Mouse (Mus musculus): Measurements from ENCODE around the gene Copb1. TPM values are rescaled to one million over a fixed set of nuclear protein-coding genes. Genes with fewer than 3 reads are reported as not detected.

The Copb1 gene
- polyA plus RNA-seq, 1 experiment from 2014 or later = 116 TPM

DNA sequence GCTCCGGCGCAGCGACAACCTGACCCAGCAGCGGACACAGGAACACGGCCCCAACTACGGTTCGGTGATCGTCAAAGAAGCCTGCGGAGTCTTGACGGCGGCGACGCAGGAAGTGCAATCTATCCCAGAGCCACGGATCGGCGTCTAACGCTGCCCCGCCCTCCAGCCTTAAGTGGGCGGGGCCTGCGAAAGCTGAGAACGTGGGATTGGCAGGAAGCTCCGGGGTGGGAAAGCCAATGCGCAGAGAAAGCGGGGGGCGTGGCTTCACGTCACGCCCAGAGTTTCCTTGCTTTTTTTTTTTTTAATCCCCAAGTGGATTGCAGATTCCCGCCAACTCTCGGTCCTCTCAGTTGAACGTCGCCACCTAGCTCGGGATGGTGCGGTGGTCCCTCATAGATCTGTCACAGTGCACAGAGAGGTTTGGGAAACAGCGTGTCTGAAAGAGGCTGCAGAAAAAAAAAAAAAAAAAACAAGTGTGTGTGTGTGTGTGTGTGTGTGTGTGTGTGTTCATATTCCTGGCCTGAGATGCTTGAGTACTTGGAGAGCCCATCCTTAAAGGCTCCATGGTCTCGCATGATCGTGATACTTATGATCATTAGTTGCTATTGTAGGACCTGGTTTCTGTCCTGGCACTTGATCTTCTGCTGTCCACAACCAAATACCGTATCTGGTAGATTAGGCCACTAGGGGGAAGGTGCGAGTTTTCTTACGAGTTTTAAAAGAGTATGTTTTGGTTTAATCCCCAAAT lies 21.7 kb upstream of the Copb1 start, which contains the start of gene Psma1:
Psma1 (minus strand) TSS at position 114 of the 748 bp plus-strand sequence.
- peak; percentile 72 for TF ChIP-seq CTCF (IDR thresholded peaks at IDR 0.05; ENCODE audit: low read depth)
- 0 out of 2 replicates have a peak, but pooled peaks cover 9% of the 10 kb centered on the region for H3K36me3 ChIP-seq (ENCODE audit: insufficient read depth, low read length)
- under 1% methylated on average over 39 of the region's 39 CpGs for WGBS
- ATAC-seq (replicated peaks; ENCODE audit: low FRiP score, low read depth) = peak; percentile 91
- peak; percentile 99 for DNase-seq (ENCODE audit: low spot score)
- peak within 1 kb of the TSS; percentile 64; the same call in 1 of the 2 replicates for H3K27ac ChIP-seq
- 0 out of 2 replicates have a peak, but pooled peaks cover 3% of the 10 kb centered on the region for H3K4me1 ChIP-seq (replicated peaks; ENCODE audit: insufficient read depth, low read length)
- H3K9ac ChIP-seq (ENCODE audit: low read depth, low read length) = peak within 1 kb of the TSS; percentile 72
- H3K4me2 ChIP-seq (ENCODE audit: low read length) = peak within 1 kb of the TSS; percentile 74
- H3K4me3 ChIP-seq (replicated peaks; ENCODE audit: low read depth, low read length) = peak within 1 kb of the TSS; percentile 90
- no peaks in the 10 kb centered on the region for H3K9me3 ChIP-seq (replicated peaks; ENCODE audit: low read length)
- no peaks in the 10 kb centered on the region for H3K27me3 ChIP-seq (ENCODE audit: insufficient read depth, low read length)

- WGBS = 2% methylated on average over 24 of the region's 24 CpGs
- Histone ChIP-seq H3K4me2 (ENCODE audit: low read length) (peak overlapping the region; percentile 74), H3K9me3 (replicated peaks; ENCODE audit: low read length) (no peaks in the 10 kb centered on the region), H3K27ac (peak overlapping the region; percentile 64; the same call in 1 of the 2 replicates), H3K9ac (ENCODE audit: low read depth, low read length) (peak overlapping the region; percentile 72), H3K4me3 (replicated peaks; ENCODE audit: low read depth, low read length) (peak overlapping the region; percentile 90), H3K36me3 (ENCODE audit: insufficient read depth, low read length) (0 out of 2 replicates have a peak, but pooled peaks cover 10% of the 10 kb centered on the region), H3K27me3 (ENCODE audit: insufficient read depth, low read length) (no peaks in the 10 kb centered on the region), H3K4me1 (replicated peaks; ENCODE audit: insufficient read depth, low read length) (0 out of 2 replicates have a peak, but pooled peaks cover 3% of the 10 kb centered on the region)
- ATAC-seq (replicated peaks; ENCODE audit: low FRiP score, low read depth) (no peak; the same call in 1 of the 2 replicates), DNase-seq (ENCODE audit: low spot score) (no peak)
- no peak for TF ChIP-seq CTCF (IDR thresholded peaks at IDR 0.05; ENCODE audit: low read depth)
These were observed 21.0 kb upstream of the Copb1 start for GRCm38 (mm10) chr7:114275372-114276004.

GRCm38 (mm10) chr7:114268446-114268845 lies 13.9 kb upstream of the Copb1 start:
- H3K9ac ChIP-seq (ENCODE audit: low read depth, low read length) = no peak overlapping the region
- no peaks in the 10 kb centered on the region for H3K9me3 ChIP-seq (replicated peaks; ENCODE audit: low read length)
- no peak overlapping the region for H3K4me3 ChIP-seq (replicated peaks; ENCODE audit: low read depth, low read length)
- 92% methylated on average over 5 of the region's 5 CpGs for WGBS
- H3K4me2 ChIP-seq (ENCODE audit: low read length) = no peak overlapping the region
- no peak overlapping the region for H3K27ac ChIP-seq
- DNase-seq (ENCODE audit: low spot score) (no peak), ATAC-seq (replicated peaks; ENCODE audit: low FRiP score, low read depth) (no peak)
- H3K4me1 ChIP-seq (replicated peaks; ENCODE audit: insufficient read depth, low read length) = no peaks in the 10 kb centered on the region
- no peaks in the 10 kb centered on the region for H3K27me3 ChIP-seq (ENCODE audit: insufficient read depth, low read length)
- TF ChIP-seq CTCF (IDR thresholded peaks at IDR 0.05; ENCODE audit: low read depth) = no peak
- H3K36me3 ChIP-seq (ENCODE audit: insufficient read depth, low read length) = peaks cover 29% of the 10 kb centered on the region

GRCm38 (mm10) chr7:114251684-114252083 lies 2.8 kb downstream of the Copb1 start:
- no peak for DNase-seq (ENCODE audit: low spot score)
- Histone ChIP-seq H3K27me3 (ENCODE audit: insufficient read depth, low read length) (no peaks in the 10 kb centered on the region), H3K4me3 (replicated peaks; ENCODE audit: low read depth, low read length) (no peak overlapping the region), H3K9me3 (replicated peaks; ENCODE audit: low read length) (no peaks in the 10 kb centered on the region), H3K36me3 (ENCODE audit: insufficient read depth, low read length) (peaks cover 24% of the 10 kb centered on the region), H3K9ac (ENCODE audit: low read depth, low read length) (no peak overlapping the region), H3K4me2 (ENCODE audit: low read length) (no peak overlapping the region), H3K4me1 (replicated peaks; ENCODE audit: insufficient read depth, low read length) (peaks cover 3% of the 10 kb centered on the region; the same call in 1 of the 2 replicates), H3K27ac (no peak overlapping the region)
- 87% methylated on average over 3 of the region's 3 CpGs for WGBS
- peak; percentile 46; the same call in 1 of the 2 replicates for TF ChIP-seq CTCF (IDR thresholded peaks at IDR 0.05; ENCODE audit: low read depth)
- no peak for ATAC-seq (replicated peaks; ENCODE audit: low FRiP score, low read depth)

DNA sequence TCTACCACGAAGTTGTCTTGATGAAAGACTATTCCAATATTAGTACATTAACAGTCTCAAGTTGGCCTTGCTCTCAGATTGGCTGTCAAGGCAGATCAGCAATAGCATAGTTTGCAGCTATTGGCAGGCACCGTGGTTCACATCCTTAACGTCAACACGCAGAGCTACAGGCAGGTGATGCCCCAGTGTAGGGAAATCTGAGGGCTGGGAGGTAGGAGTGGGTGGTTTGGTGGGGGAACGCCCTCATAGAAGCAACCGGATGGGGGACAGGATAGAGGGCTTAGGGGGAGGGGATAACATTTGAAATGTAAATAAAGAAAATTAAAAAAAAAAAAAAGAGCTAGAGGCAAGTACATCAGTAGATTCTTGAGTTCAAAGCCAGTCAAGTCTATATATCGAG lies 20.5 kb downstream of the Copb1 start:
- peaks cover 35% of the 10 kb centered on the region for H3K36me3 ChIP-seq (ENCODE audit: insufficient read depth, low read length)
- no peak overlapping the region for H3K4me2 ChIP-seq (ENCODE audit: low read length)
- H3K9me3 ChIP-seq (replicated peaks; ENCODE audit: low read length) = no peaks in the 10 kb centered on the region
- no peaks in the 10 kb centered on the region for H3K27me3 ChIP-seq (ENCODE audit: insufficient read depth, low read length)
- H3K4me1 ChIP-seq (replicated peaks; ENCODE audit: insufficient read depth, low read length) = no peaks in the 10 kb centered on the region
- DNase-seq (ENCODE audit: low spot score) (no peak), ATAC-seq (replicated peaks; ENCODE audit: low FRiP score, low read depth) (no peak)
- no peak overlapping the region for H3K9ac ChIP-seq (ENCODE audit: low read depth, low read length)
- H3K4me3 ChIP-seq (replicated peaks; ENCODE audit: low read depth, low read length) = no peak overlapping the region
- WGBS = 81% methylated on average over 7 of the region's 7 CpGs
- TF ChIP-seq CTCF (IDR thresholded peaks at IDR 0.05; ENCODE audit: low read depth) = no peak
- no peak overlapping the region for H3K27ac ChIP-seq

GRCm38 (mm10) chr7:114232982-114233381 lies 21.5 kb downstream of the Copb1 start:
- Histone ChIP-seq H3K4me3 (replicated peaks; ENCODE audit: low read depth, low read length) (no peak overlapping the region), H3K4me2 (ENCODE audit: low read length) (no peak overlapping the region), H3K36me3 (ENCODE audit: insufficient read depth, low read length) (peaks cover 39% of the 10 kb centered on the region), H3K9ac (ENCODE audit: low read depth, low read length) (no peak overlapping the region), H3K27ac (no peak overlapping the region), H3K4me1 (replicated peaks; ENCODE audit: insufficient read depth, low read length) (no peaks in the 10 kb centered on the region), H3K27me3 (ENCODE audit: insufficient read depth, low read length) (no peaks in the 10 kb centered on the region), H3K9me3 (replicated peaks; ENCODE audit: low read length) (no peaks in the 10 kb centered on the region)
- ATAC-seq (replicated peaks; ENCODE audit: low FRiP score, low read depth) (no peak), DNase-seq (ENCODE audit: low spot score) (no peak)
- peak; percentile 30; the same call in 1 of the 2 replicates for TF ChIP-seq CTCF (IDR thresholded peaks at IDR 0.05; ENCODE audit: low read depth)
- WGBS = 92% methylated on average over 7 of the region's 7 CpGs
